ENCODE assay signal across 28 mouse cellular contexts in the genomic region with DNA sequence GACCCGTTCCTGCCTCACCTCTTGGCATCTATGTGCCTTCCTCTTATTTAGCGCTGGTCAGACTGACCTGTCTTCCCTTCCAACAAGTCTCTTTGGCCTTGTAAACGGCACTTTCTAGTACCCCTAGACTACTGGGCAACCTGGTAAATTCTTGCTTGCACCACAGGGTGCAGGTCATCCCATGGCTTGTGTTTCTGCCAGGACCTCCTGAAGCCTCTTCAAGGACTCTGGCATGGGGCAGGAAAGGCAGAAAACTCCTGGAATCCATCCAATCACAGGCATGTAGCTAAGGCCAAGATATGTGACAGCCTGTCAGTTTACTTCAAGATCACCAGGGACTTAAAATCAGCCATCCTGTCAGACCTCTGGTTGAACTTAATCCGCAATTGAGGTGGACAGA. TPM values are rescaled to one million over a fixed set of nuclear protein-coding genes. Genes with fewer than 3 reads are reported as not detected.
DNase-seq lines count a peak whose midpoint lies in the region; TF ChIP-seq lines count a peak whose summit lies in the region.
"Had no signal": no experiment of that assay in that cellular context is flagged by ENCODE, and none has a peak within 500 bp of the region (broad histone marks: within the 10 kb centered on the region; RNA-seq: fewer than 3 reads in every experiment).

No protein-coding gene starts in this region.

- H3K4me3 ChIP-seq in gastrocnemius, adult 2 months: no peak overlapping the region
- H3K4me3 ChIP-seq: embryonic facial prominence, embryonic 12.5 days; forebrain, embryonic 15.5 days; heart, adult 2 months; heart, embryonic 13.5 days; neural tube, embryonic 15.5 days; stomach, embryonic 15.5 days had no signal

- TF ChIP-seq CTCF in gastrocnemius, adult 2 months (IDR thresholded peaks at IDR 0.05): no peak

- intact Hi-C loops in gastrocnemius, adult 2 months (cut with DNase I): no loop called here
- intact Hi-C loops in gastrocnemius, postnatal 14 days (cut with DNase I; ENCODE audit: low total_unique reads): no loop called here

- peak overlapping the region; percentile 50 for H3K27ac ChIP-seq in gastrocnemius, adult 2 months
- H3K27ac ChIP-seq: embryonic facial prominence, embryonic 12.5 days; forebrain, embryonic 15.5 days; heart, adult 2 months; heart, embryonic 13.5 days; hindbrain, embryonic 14.5 days; kidney, postnatal 0 days; liver, embryonic 14.5 days; macrophage; neural tube, embryonic 15.5 days; stomach, embryonic 15.5 days had no signal

- DNase-seq in adrenal gland, adult 2 months: peak; percentile 51
- no peak for DNase-seq in adrenal gland, postnatal 25 days
- DNase-seq in gastrocnemius, adult 2 months: no peak
- DNase-seq in gastrocnemius, postnatal 14 days: no peak
- DNase-seq in 3T3-L1 (ENCODE audit: low read depth, low spot score) (peak; percentile 64), adipocyte (ENCODE audit: low spot score) (peak; percentile 31)
- DNase-seq in thymus, postnatal 25 days: no peak
- DNase-seq: cerebellum, adult 18-20 months; embryo, embryonic 11 days; heart, postnatal 10 days; kidney, postnatal 4 days; liver; lung, adult 2 months; lung, postnatal 10 days; midbrain, embryonic 14.5 days; right cerebral cortex, postnatal 25 days; thymus, postnatal 14 days had no signal

RNA-seq across cellular contexts. Expression of a gene that starts 6.0 kb away (rescaled TPM):
- 10 to 100 TPM; 13.8 to 18.6 TPM for total RNA-seq in adrenal gland, adult 2 months (2021)
- polyA plus RNA-seq in adrenal gland, adult 2 months (2012; rRNA removed): 30.9 and 34.9 TPM in 2 replicates
- total RNA-seq in adrenal gland, postnatal 25 days (2021): 32.5 and 34.1 TPM in 2 replicates
- total RNA-seq in gastrocnemius, adult 2 months (2021): 1 to 10 TPM; 5.1 to 5.4 TPM
- total RNA-seq in gastrocnemius, postnatal 14 days (2021): 1 to 10 TPM; 5.2 to 6.9 TPM
- total RNA-seq: megakaryocyte-erythroid progenitor cell, adult 5-6 weeks had no signal

Comparison
In these comparisons a context has a peak if more than half of its experiments do, and no peak if none do; other contexts are left out.
1. DNase-seq: peak in adrenal gland, adult 2 months (single experiment), 3T3-L1 (single experiment) and adipocyte (single experiment); none in adrenal gland, postnatal 25 days (single experiment), gastrocnemius, adult 2 months (single experiment), gastrocnemius, postnatal 14 days (single experiment) and thymus, postnatal 25 days (single experiment).